Mouse (Mus musculus) MEL (cell line): ENCODE measurements around the gene Snrnp40. TPM values are rescaled to one million over a fixed set of nuclear protein-coding genes. Genes with fewer than 3 reads are reported as not detected.

Experiments
- DNase-seq: peaks from one replicate; pipeline ENCODE4 v3.0.0; 2011; ENCODE audit warnings: low read depth, low spot score
- H3K27ac ChIP-seq: 2 replicates; pipeline ENCODE4 v1.5.1; 2012; ENCODE audit warnings: low read depth, mild to moderate bottlenecking, control low read depth, low read length, moderate library complexity; ENCODE audit not compliant: control insufficient read depth
- H3K27me3 ChIP-seq, 2 experiments: fragments of 150-350 bp in 1 of 2; sonication (generic) in 1 of 2; 2 replicates each; pipeline ENCODE4 v1.6.1; 2012; ENCODE audit warnings: low read length in 2 of 2, mild to moderate bottlenecking in 2 of 2, improper control_type of control experiment in 1 of 2, moderate library complexity in 1 of 2; ENCODE audit not compliant: insufficient read depth in 2 of 2, control insufficient read depth in 1 of 2
- H3K36me3 ChIP-seq, 2 experiments: 2 replicates each; pipeline ENCODE4 v1.6.1; 2012 to 2014; ENCODE audit warnings: low read length in 2 of 2, improper control_type of control experiment in 1 of 2, inconsistent platforms in 1 of 2, mild to moderate bottlenecking in 1 of 2; ENCODE audit not compliant: insufficient read depth in 2 of 2, control insufficient read depth in 1 of 2
- H3K4me1 ChIP-seq, 2 experiments: fragments of 150-350 bp in 1 of 2; sonication (generic) in 1 of 2; 2 replicates each; pipeline ENCODE4 v1.6.1; 2012; ENCODE audit warnings: low read length in 2 of 2, improper control_type of control experiment in 1 of 2, mild to moderate bottlenecking in 1 of 2; ENCODE audit not compliant: insufficient read depth in 2 of 2, control insufficient read depth in 1 of 2
- H3K4me3 ChIP-seq, 2 experiments: fragments of 150-350 bp in 1 of 2; sonication (generic) in 1 of 2; 2 replicates each; pipeline ENCODE4 v1.5.1; 2012; ENCODE audit warnings: low read depth in 2 of 2, low read length in 2 of 2, mild to moderate bottlenecking in 2 of 2, moderate library complexity in 2 of 2, control low read depth in 1 of 2, improper control_type of control experiment in 1 of 2; ENCODE audit not compliant: control insufficient read depth in 1 of 2, insufficient read depth in 1 of 2
- H3K79me2 ChIP-seq: 2 replicates; pipeline ENCODE4 v1.6.1; 2012; ENCODE audit warnings: mild to moderate bottlenecking, low read length, moderate library complexity; ENCODE audit not compliant: control insufficient read depth, poor library complexity, insufficient read depth
- H3K9ac ChIP-seq: 2 replicates; pipeline ENCODE4 v1.6.1; 2012; ENCODE audit warnings: low read depth, mild to moderate bottlenecking, control low read depth, low read length, moderate library complexity; ENCODE audit not compliant: control insufficient read depth, poor library complexity, severe bottlenecking
- H3K9me3 ChIP-seq: fragments of 150-350 bp; sonication (generic); replicated peaks from 2 replicates; pipeline ENCODE4 v1.6.1; 2012; ENCODE audit warnings: mild to moderate bottlenecking, low read length, improper control_type of control experiment, moderate library complexity; ENCODE audit not compliant: insufficient read depth
- E2F4 ChIP-seq: IDR thresholded peaks from 2 replicates; pipeline ENCODE4 v1.6.1; 2011; ENCODE audit warnings: low read depth, low read length, improper control_type of control experiment, borderline replicate concordance
- ELF1 ChIP-seq: IDR thresholded peaks from 2 replicates; pipeline ENCODE4 v1.6.1; 2014; ENCODE audit warnings: low read depth, mild to moderate bottlenecking, inconsistent platforms, low read length, improper control_type of control experiment, moderate library complexity
- MAZ ChIP-seq: IDR thresholded peaks from 2 replicates; pipeline ENCODE4 v1.6.1; 2012; ENCODE audit warnings: low read depth, mild to moderate bottlenecking, inconsistent platforms, low read length, improper control_type of control experiment
- MEF2A ChIP-seq: IDR thresholded peaks from 2 replicates; pipeline ENCODE4 v1.6.1; 2014; ENCODE audit warnings: low read depth, mild to moderate bottlenecking, inconsistent platforms, low read length, improper control_type of control experiment; ENCODE audit not compliant: poor library complexity, insufficient replicate concordance, severe bottlenecking; ENCODE audit errors: extremely low read depth
- MYB ChIP-seq: IDR thresholded peaks from 2 replicates; pipeline ENCODE4 v1.6.1; 2011; ENCODE audit warnings: mild to moderate bottlenecking, low read depth, low read length, improper control_type of control experiment
- NELFE ChIP-seq: IDR thresholded peaks from 2 replicates; pipeline ENCODE4 v1.6.1; 2011; ENCODE audit warnings: low read depth, low read length, improper control_type of control experiment
- NRF1 ChIP-seq: IDR thresholded peaks from 2 replicates; pipeline ENCODE4 v1.6.1; 2014; ENCODE audit warnings: low read depth, mild to moderate bottlenecking, inconsistent platforms, low read length, improper control_type of control experiment, moderate library complexity; ENCODE audit not compliant: poor library complexity, insufficient read depth, severe bottlenecking
- RAD21 ChIP-seq: IDR thresholded peaks from 2 replicates; pipeline ENCODE4 v1.6.1; 2011; ENCODE audit warnings: mild to moderate bottlenecking, low read depth, low read length, improper control_type of control experiment
- RCOR1 ChIP-seq: IDR thresholded peaks from 2 replicates; pipeline ENCODE4 v1.6.1; 2012; ENCODE audit warnings: low read depth, mild to moderate bottlenecking, inconsistent platforms, low read length, improper control_type of control experiment
- SIN3A ChIP-seq: IDR thresholded peaks from 2 replicates; pipeline ENCODE4 v1.6.1; 2012; ENCODE audit warnings: low read length, improper control_type of control experiment, inconsistent platforms
- TBP ChIP-seq: IDR thresholded peaks from 2 replicates; pipeline ENCODE4 v1.8.0; 2011; ENCODE audit warnings: low read depth, low read length, improper control_type of control experiment
- TCF12 ChIP-seq: IDR thresholded peaks from 2 replicates; pipeline ENCODE4 v1.6.1; 2014; ENCODE audit warnings: low read depth, mild to moderate bottlenecking, inconsistent platforms, low read length, improper control_type of control experiment, moderate library complexity
- UBTF ChIP-seq: IDR thresholded peaks from 2 replicates; pipeline ENCODE4 v1.6.1; 2012; ENCODE audit warnings: low read depth, mild to moderate bottlenecking, inconsistent platforms, low read length, improper control_type of control experiment, moderate library complexity, borderline replicate concordance; ENCODE audit not compliant: insufficient read depth
- USF2 ChIP-seq, 2 experiments: IDR thresholded peaks; 2 replicates each; pipeline ENCODE4 v1.6.1; 2011 to 2012; ENCODE audit warnings: improper control_type of control experiment in 2 of 2, low read length in 2 of 2, borderline replicate concordance in 1 of 2, inconsistent platforms in 1 of 2, low read depth in 1 of 2, mild to moderate bottlenecking in 1 of 2; ENCODE audit not compliant: insufficient read depth in 1 of 2
- ZKSCAN1 ChIP-seq: IDR thresholded peaks from 2 replicates; pipeline ENCODE4 v1.6.1; 2012; ENCODE audit warnings: low read depth, mild to moderate bottlenecking, inconsistent platforms, low read length, improper control_type of control experiment, moderate library complexity
- polyA plus RNA-seq, 2 experiments: library from polyadenylated mRNA; stranded (reverse) in 1 of 2; unstranded in 1 of 2; fragments of >175 nt in 1 of 2; fragments of >200 nt in 1 of 2; gene quantifications; 2 replicates each; pipeline versions ENCODE4 v1.2.1 to v1.2.4; 2012; ENCODE audit warnings: low replicate concordance in 2 of 2, low read depth in 1 of 2; ENCODE audit not compliant: insufficient read length in 2 of 2, insufficient read depth in 1 of 2, missing spikeins in 1 of 2
- total RNA-seq: library from RNA; depleted of rRNA; stranded (reverse); fragments of 300-350 nt; gene quantifications from 2 replicates; pipeline ENCODE4 v1.2.3, GENCODE M21; 2012

Snrnp40 gene
- total and polyA plus RNA-seq, 3 experiments, result 127 to 371 (median 151) TPM

DNA sequence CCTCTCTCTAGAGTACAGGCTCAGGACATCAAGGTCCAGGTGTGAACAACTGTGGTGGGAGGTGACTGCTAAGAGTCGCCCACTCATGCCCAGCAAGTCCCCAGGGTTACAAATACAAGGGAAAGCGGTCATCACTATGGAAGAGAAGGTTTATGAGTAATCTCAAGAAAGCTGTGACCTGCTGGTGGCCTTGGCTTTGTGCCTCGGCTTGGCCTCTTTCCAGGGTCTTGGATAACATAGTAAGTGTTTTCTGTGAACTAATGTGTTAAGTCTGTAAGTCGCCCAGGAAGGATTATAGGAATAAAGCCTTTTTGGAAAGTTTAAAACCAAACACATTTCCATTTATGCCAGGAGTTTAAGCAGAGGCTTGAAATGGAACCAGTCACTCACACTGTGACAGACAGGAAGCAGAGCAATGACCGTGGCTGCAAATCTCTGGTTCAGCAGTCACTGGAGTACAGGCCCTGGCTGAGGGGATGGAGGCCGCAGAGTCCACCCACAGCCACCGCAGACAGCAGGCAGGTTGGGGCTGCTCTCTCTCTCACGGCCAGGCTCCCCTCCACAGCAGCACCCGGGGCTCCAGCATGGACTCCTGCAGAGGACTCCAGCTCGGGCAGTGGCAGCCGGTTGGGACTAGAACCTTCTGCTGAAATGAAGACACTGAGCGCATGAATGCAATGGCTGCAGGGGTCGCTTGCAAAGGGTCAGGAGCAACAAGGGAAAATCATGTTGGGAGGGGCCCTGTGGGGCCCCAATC, 44.0 kb upstream of the Snrnp40 start:
- Histone ChIP-seq H3K9ac (no peak overlapping the region), H3K36me3 (no peaks in the 10 kb centered on the region; a peak in 1 of 4 replicates), H3K27ac (no peak overlapping the region), H3K79me2 (no peaks in the 10 kb centered on the region), H3K27me3 (no peaks in the 10 kb centered on the region), H3K4me1 (no peaks in the 10 kb centered on the region), H3K4me3 (no peak overlapping the region), H3K9me3 (no peaks in the 10 kb centered on the region)
- no peak for DNase-seq
- TF ChIP-seq E2F4 (no peak), MYB (no peak), RAD21 (no peak), MEF2A (no peak), NRF1 (no peak), RCOR1 (no peak), NELFE (no peak)

DNA sequence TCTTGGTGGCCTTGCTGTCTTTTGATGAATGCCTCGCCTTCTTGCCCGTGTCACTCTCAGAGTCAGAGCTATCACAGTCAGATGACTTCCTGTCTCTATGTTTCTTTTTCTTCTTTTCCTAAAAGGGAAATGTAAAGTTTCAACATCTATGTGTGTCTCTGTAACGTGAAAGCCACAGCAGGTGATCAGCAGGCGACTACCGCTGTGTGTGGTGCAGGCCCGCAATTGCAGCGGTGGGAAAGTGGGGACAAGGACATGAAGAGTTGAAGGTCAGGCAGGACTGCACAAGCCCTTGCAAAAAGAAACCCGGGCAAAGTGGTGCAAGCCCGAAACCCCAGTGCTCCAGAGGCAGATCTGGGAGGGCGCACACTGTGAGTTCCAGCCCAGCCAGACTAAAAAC, 43.2 kb upstream of the Snrnp40 start:
- TF ChIP-seq MAZ, result no peak
- no peak for TF ChIP-seq USF2 (IDR thresholded peaks at IDR 0.05; ENCODE audit: borderline replicate concordance in 1 of 2, insufficient read depth in 1 of 2, low read depth in 1 of 2, low read length in 2 of 2)
- TF ChIP-seq TCF12, result no peak
- TF ChIP-seq ELF1, result no peak
- no peak for TF ChIP-seq TBP
- no peak for TF ChIP-seq NRF1
- no peak for TF ChIP-seq UBTF
- no peak for TF ChIP-seq ZKSCAN1
- TF ChIP-seq SIN3A, result no peak
- TF ChIP-seq, all 39 proteins: peak for 0
- Histone ChIP-seq H3K4me1 (no peaks in the 10 kb centered on the region), H3K4me3 (no peak overlapping the region), H3K27ac (no peak overlapping the region), H3K27me3 (no peaks in the 10 kb centered on the region), H3K9me3 (no peaks in the 10 kb centered on the region), H3K36me3 (peaks cover 0 to under 1% of the 10 kb centered on the region in 2 experiments; a peak in 2 of 4 replicates), H3K9ac (no peak overlapping the region), H3K79me2 (no peaks in the 10 kb centered on the region)
- DNase-seq, result no peak
